Mouse (Mus musculus): Measurements from ENCODE around the gene Srarp.

Gene Srarp

DNA sequence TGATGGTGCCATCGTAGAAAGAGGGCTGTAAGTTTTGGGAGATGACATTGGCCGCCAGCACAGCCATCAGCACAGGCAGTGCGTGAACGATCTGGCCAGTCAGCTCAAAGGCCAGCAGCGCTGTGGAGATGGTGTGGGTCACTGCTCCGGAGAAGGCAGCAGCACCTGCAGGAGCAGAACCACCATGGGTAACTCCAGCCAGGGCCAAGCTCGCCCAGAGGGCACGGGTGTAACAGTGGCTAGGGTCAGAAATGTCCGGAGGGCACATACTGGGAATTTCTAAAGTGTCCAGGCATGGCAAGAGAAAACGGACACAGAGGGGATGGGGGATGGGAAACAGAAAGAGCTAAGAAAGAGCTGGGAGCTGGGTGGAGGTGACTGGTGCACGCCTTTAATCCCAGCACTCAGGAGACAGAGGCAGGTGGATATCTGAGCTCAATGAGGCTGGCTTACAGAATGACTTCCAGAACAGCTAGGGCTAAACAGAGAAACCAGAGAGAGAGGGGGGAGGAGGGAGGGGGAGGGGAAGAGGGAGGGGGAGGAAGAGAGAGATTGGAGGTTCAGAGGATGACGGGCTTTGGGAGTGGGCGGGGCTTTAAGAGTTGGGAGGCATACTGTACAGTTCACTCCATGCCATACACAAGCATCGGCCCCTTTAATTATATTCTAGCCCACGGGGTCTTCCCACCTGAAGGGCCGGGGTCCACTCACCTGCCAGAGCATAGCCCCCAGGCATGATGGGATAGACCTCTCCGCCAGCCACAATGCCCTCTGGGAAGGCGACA is 46.3 kb downstream of the Srarp start:
- DNase-seq (ENCODE audit: low spot score), result no peak

DNA sequence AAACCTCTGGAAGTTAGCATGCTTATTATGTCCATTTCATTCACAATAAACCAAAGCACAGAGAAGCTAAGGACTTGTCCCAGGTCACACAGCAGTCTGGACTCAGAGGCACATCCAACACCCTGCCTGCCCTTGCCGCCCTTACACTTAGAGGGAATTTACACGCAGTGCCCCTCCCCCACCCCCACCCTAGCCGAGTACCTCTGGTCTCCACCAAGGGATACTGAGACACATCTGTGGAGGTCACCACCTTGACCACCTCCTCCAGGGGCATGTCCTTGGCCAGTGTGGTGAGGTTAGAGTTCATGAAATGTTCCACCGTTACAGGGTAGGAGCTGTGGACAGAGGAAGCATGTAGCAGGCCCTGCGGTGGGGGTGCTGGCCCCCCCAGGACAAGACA is 48.0 kb downstream of the Srarp start:
- no peak for DNase-seq (ENCODE audit: low spot score)

DNA sequence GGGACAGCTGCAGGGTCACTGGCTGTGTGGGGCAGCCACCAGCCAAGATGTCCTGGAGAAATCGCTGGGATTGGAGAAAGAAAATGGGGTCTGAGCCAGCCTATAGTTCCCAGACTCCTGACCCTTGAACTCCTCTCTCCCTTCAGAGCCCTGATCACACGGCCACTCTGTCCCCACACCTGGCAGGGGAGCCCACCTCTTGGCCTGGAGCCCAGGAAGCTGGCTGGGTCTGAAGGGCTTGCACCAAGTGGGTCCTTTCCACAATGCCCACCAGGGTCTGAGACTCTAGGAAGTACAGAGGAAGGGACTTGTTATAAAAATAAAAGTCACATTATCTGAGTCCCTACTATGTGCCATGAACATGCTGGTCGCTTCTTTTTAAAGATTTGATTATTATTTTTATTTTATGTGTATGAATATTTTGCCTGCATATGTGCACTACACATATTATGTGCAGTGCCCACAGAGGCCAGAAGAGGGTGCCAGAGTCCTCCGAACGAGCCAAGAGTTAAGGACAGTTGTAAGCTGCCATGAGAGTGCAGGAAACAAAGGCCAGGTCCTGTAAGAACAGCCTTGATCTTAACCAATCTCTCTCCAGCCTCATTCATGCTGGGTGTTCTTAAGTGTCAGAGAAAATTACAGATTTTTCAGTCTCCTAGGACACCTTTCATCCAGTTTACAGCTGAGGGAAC is 48.7 kb downstream of the Srarp start:
- peak; percentile 39 for DNase-seq (ENCODE audit: low spot score)

DNA sequence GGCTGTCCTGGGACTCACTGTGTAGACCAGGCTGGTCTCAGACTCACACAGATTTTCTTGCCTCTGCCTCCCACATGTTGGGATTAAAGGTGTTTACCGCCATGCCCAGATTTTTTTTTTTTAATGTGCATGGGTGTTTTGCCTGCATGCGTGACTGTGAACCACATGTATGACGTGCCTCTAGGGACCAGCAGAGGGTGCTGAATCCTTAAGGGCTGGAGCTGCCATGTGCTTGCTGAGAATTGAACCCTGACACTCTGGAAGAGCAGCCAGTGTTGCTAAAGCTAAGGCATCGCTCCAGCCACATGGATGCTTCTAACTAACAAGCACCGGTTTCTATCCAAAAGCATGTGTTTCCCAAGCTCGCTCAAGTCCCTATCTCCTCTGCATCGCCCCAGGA is 49.8 kb downstream of the Srarp start:
- no peak for DNase-seq (ENCODE audit: low spot score)

DNA sequence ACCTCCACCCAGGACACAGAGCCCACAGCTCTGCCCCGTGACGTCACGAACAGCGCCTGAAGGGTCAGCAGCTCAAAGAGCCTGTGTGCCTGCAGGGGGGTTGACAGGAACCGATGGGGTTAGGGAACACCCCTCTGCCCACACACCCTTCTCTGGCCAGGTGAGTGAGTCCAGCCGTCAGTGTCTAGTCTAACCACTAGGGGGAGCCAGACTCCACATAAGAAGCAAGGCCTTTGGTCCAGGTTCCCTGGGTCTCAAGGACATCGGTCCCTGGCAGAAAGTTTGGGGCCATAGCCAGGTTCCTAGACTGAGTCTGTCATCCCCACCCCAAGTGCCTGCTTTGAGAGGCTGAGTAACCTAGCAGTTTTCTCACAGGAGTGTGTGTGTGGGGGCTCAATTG is 50.6 kb downstream of the Srarp start:
- peak; percentile 25 for DNase-seq (ENCODE audit: low spot score)

Measured in T-cell, adult 2 months (primary cell).